Mouse (Mus musculus) thymus, adult 2 months (tissue): ENCODE results near the gene Lrrc3c. TPM values are rescaled to one million over a fixed set of nuclear protein-coding genes. Genes with fewer than 3 reads are reported as not detected.
A peak's percentile ranks its signal among the peaks of the same experiment; 100 is the strongest.

Experiments
- DNase-seq: peaks from one replicate; pipeline ENCODE4 v3.0.0; 2021
- H3K27ac ChIP-seq: fragments of 200-500 bp; 2 replicates; pipeline ENCODE4 v1.5.1; 2012; ENCODE audit warnings: low read length, control low read depth; ENCODE audit not compliant: control insufficient read depth, insufficient read depth
- H3K27me3 ChIP-seq: fragments of 200-500 bp; 2 replicates; pipeline ENCODE4 v1.6.1; 2012; ENCODE audit warnings: mild to moderate bottlenecking, low read length, moderate library complexity, mixed read lengths; ENCODE audit not compliant: control insufficient read depth, insufficient read depth
- H3K36me3 ChIP-seq: fragments of 200-500 bp; 2 replicates; pipeline ENCODE4 v1.6.1; 2012; ENCODE audit warnings: mild to moderate bottlenecking, low read length, moderate library complexity; ENCODE audit not compliant: control insufficient read depth, insufficient read depth
- H3K4me1 ChIP-seq: fragments of 200-500 bp; replicated peaks from 2 replicates; pipeline ENCODE4 v1.6.1; 2012; ENCODE audit warnings: low read length; ENCODE audit not compliant: control insufficient read depth, insufficient read depth
- H3K4me3 ChIP-seq: fragments of 200-500 bp; 2 replicates; pipeline ENCODE4 v1.5.1; 2012; ENCODE audit warnings: mild to moderate bottlenecking, low read length, control low read depth, moderate library complexity; ENCODE audit not compliant: control insufficient read depth, insufficient read depth
- CTCF ChIP-seq: fragments of 200-500 bp; IDR thresholded peaks from 2 replicates; pipeline ENCODE4 v1.5.1; 2012; ENCODE audit warnings: mild to moderate bottlenecking, control low read depth, low read length, moderate library complexity, borderline replicate concordance; ENCODE audit not compliant: control insufficient read depth, poor library complexity, insufficient read depth; ENCODE audit errors: extremely low read depth
- POLR2A ChIP-seq: fragments of 200-500 bp; IDR thresholded peaks from 2 replicates; pipeline ENCODE4 v1.6.1; 2012; ENCODE audit warnings: mild to moderate bottlenecking, low read length, control low read depth, moderate library complexity; ENCODE audit not compliant: control insufficient read depth, poor library complexity, insufficient read depth; ENCODE audit errors: extremely low read depth
- WGBS: fragments of 180-500 bp; shearing (Covaris S2); methylation state at CpG from one replicate; pipeline ENCODE4 v1.1.7; 2018; 5-methylcytosine and 5-hydroxymethylcytosine counted together
- polyA plus RNA-seq: library from polyadenylated mRNA; depleted of rRNA; stranded (reverse); fragments of >200 nt; gene quantifications from 2 replicates; pipeline ENCODE4 v1.2.3, GENCODE M21; 2012

Lrrc3c gene
- polyA plus RNA-seq, 1 experiment = not detected

- TF ChIP-seq POLR2A (no peak), CTCF (no peak)
- H3K36me3 ChIP-seq = no peaks in the 10 kb centered on the region
- DNase-seq = no peak
These were observed 7.3 kb upstream of the Lrrc3c start for GRCm38 (mm10) chr11:98590548-98591445.

GRCm38 (mm10) chr11:98595021-98595420 lies 3.1 kb upstream of the Lrrc3c start:
- H3K4me1 ChIP-seq = peaks cover 12% of the 10 kb centered on the region
- H3K4me3 ChIP-seq = no peak overlapping the region
- WGBS = 26% methylated on average over 6 of the region's 6 CpGs
- DNase-seq = peak; percentile 36
- no peaks in the 10 kb centered on the region for H3K36me3 ChIP-seq
- H3K27me3 ChIP-seq = no peaks in the 10 kb centered on the region
- H3K27ac ChIP-seq = no peak overlapping the region
- no peak for TF ChIP-seq POLR2A
- no peak for TF ChIP-seq CTCF

More at GRCm38 (mm10) chr11:98590548-98591445, 7.3 kb upstream of the Lrrc3c start:
- H3K27ac ChIP-seq = no peak overlapping the region
- WGBS = 88% methylated on average over 19 of the region's 19 CpGs
- H3K4me1 ChIP-seq = peaks cover 21% of the 10 kb centered on the region
- H3K4me3 ChIP-seq = no peak overlapping the region
- no peaks in the 10 kb centered on the region for H3K27me3 ChIP-seq

DNA sequence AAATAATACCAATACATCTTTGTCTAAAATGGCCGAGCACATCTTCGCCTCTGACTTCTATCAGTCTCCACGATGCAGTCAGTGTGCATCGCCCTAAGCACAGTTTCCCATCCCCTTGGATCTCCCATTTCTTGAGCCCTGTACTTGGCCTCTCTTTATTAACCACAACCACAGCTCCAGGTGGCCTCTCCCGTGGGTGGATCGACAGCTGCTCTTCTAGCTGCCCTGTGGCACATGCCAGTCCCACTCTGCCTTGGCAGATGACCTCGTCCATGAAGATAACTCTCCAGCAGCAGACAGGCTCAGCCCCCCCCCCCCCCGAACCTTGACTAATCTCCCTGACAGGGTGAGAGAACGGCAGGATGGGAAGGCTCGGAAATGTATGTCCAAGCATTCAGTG lies 2.6 kb upstream of the Lrrc3c start:
- peaks cover 12% of the 10 kb centered on the region for H3K4me1 ChIP-seq
- H3K27me3 ChIP-seq = no peaks in the 10 kb centered on the region
- no peaks in the 10 kb centered on the region for H3K36me3 ChIP-seq
- 60% methylated on average over 10 of the region's 10 CpGs for WGBS
- H3K4me3 ChIP-seq = no peak overlapping the region
- no peak for TF ChIP-seq CTCF
- TF ChIP-seq POLR2A = no peak
- no peak for DNase-seq
- no peak overlapping the region for H3K27ac ChIP-seq

- Histone ChIP-seq H3K4me1 (peaks cover 12% of the 10 kb centered on the region), H3K36me3 (no peaks in the 10 kb centered on the region), H3K4me3 (no peak overlapping the region), H3K27ac (no peak overlapping the region), H3K27me3 (no peaks in the 10 kb centered on the region)
- WGBS = 85% methylated on average over 3 of the region's 3 CpGs
- DNase-seq = no peak
- TF ChIP-seq POLR2A (no peak), CTCF (no peak)
These were observed 2.1 kb upstream of the Lrrc3c start for GRCm38 (mm10) chr11:98595955-98596354.

- H3K4me3 ChIP-seq = no peak overlapping the region
- TF ChIP-seq CTCF (no peak), POLR2A (no peak)
- no peak overlapping the region for H3K27ac ChIP-seq
- H3K36me3 ChIP-seq = no peaks in the 10 kb centered on the region
- peak; percentile 78 for DNase-seq
- WGBS = 27% methylated on average over 6 of the region's 6 CpGs
- H3K27me3 ChIP-seq = no peaks in the 10 kb centered on the region
- H3K4me1 ChIP-seq = peaks cover 17% of the 10 kb centered on the region
These were observed 728 bp upstream of the Lrrc3c start for GRCm38 (mm10) chr11:98597363-98597762.

GRCm38 (mm10) chr11:98598851-98599290 lies 780 bp downstream of the Lrrc3c start:
- no peak for DNase-seq
- no peak overlapping the region for H3K4me3 ChIP-seq
- no peak for TF ChIP-seq POLR2A
- TF ChIP-seq CTCF = no peak
- no peak overlapping the region for H3K27ac ChIP-seq
- H3K27me3 ChIP-seq = no peaks in the 10 kb centered on the region
- WGBS = 64% methylated on average over 18 of the region's 18 CpGs
- no peaks in the 10 kb centered on the region for H3K36me3 ChIP-seq
- H3K4me1 ChIP-seq = peaks cover 19% of the 10 kb centered on the region
